Mouse (Mus musculus) cerebellum, adult 2 months (tissue): ENCODE data around the gene Ptov1. TPM values are rescaled to one million over a fixed set of nuclear protein-coding genes. Genes with fewer than 3 reads are reported as not detected.
A peak's percentile ranks its signal among the peaks of the same experiment; 100 is the strongest.

Experiments used
- DNase-seq, 2 experiments: peaks; one replicate each; pipeline ENCODE4 v3.0.0; 2021
- H3K27ac ChIP-seq: fragments of 200-500 bp; 2 replicates; pipeline ENCODE4 v1.5.1; 2012; ENCODE audit warnings: low read length, control low read depth, inconsistent platforms; ENCODE audit not compliant: insufficient read depth
- H3K27me3 ChIP-seq: fragments of 200-500 bp; 2 replicates; pipeline ENCODE4 v1.6.1; 2012; ENCODE audit warnings: inconsistent platforms, mild to moderate bottlenecking, low read length, moderate library complexity; ENCODE audit not compliant: control insufficient read depth, insufficient read depth
- H3K4me1 ChIP-seq: fragments of 200-500 bp; 2 replicates; pipeline ENCODE4 v1.6.1; 2011; ENCODE audit warnings: low read length; ENCODE audit not compliant: control insufficient read depth, insufficient read depth
- H3K4me3 ChIP-seq: fragments of 200-500 bp; replicated peaks from 2 replicates; pipeline ENCODE3; 2011; ENCODE audit warnings: mild to moderate bottlenecking, low read depth, low read length, control low read depth; ENCODE audit not compliant: insufficient read depth
- CTCF ChIP-seq: fragments of 200-500 bp; IDR thresholded peaks from 2 replicates; pipeline ENCODE4 v1.5.1; 2011; ENCODE audit warnings: low read depth, mild to moderate bottlenecking, control low read depth, low read length, moderate library complexity, borderline replicate concordance; ENCODE audit not compliant: insufficient read depth
- POLR2A ChIP-seq: fragments of 200-500 bp; IDR thresholded peaks from 2 replicates; pipeline ENCODE4 v1.6.1; 2011; ENCODE audit warnings: low read length, control low read depth, borderline replicate concordance; ENCODE audit not compliant: insufficient read depth
- WGBS: fragments of 180-500 bp; shearing (Covaris S2); methylation state at CpG from one replicate; pipeline ENCODE4 v1.1.7; 2018; 5-methylcytosine and 5-hydroxymethylcytosine counted together
- polyA plus RNA-seq: library from polyadenylated mRNA; depleted of rRNA; stranded (reverse); fragments of >200 nt; gene quantifications from 2 replicates; pipeline ENCODE4 v1.2.3, GENCODE M21; 2012

Gene Ptov1
- polyA plus RNA-seq, 1 experiment = 355 TPM

DNA sequence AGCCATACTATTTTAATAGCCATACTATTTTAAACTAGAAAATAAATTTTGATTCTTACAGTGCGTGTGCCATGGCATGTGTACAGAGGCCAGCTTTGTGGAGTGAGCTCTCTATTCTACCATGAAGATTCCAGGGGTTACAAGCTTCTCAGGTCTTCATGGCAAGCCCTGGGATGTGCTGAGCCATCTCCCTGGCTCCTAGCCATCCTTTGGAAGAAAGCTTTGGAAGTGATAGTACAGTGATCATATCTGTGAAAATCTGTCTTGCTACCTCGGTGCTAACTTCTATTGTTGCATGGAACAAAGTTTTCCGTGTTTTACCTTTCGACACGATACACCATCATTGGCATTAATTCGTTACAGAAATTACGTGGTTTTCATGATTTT is 25.6 kb upstream of the Ptov1 start:
- no peak for DNase-seq
- H3K4me3 ChIP-seq = peak overlapping the region; percentile 66
- H3K4me1 ChIP-seq = peaks cover 24% of the 10 kb centered on the region
- no peaks in the 10 kb centered on the region for H3K27me3 ChIP-seq
- H3K27ac ChIP-seq = no peak overlapping the region; the same call in 1 of the 2 replicates
- 2% methylated on average over 7 of the region's 7 CpGs for WGBS
- TF ChIP-seq POLR2A (no peak), CTCF (no peak)

DNA sequence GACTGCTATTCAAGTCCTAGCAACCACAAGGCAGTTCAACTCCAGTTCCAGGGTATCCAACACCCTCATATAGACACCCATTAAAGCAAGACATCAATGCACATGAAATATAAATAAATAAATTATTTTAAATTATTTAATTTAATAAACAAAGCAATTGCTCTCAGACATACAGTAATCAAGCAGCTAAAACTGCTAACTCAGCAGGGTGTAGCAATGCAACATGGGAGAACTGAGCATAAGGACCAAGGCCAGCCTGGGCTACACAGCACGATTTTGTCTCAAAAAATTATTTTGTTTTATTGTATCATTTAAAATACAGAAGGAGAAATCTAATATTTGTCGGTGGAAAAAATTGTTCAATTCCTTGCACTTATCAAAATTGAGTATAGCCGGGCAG is 24.6 kb upstream of the Ptov1 start:
- Histone ChIP-seq H3K4me1 (peaks cover 25% of the 10 kb centered on the region), H3K4me3 (no peak overlapping the region), H3K27ac (no peak overlapping the region), H3K27me3 (no peaks in the 10 kb centered on the region)
- TF ChIP-seq POLR2A (no peak), CTCF (no peak)
- DNase-seq = no peak
- WGBS = 86% methylated on average over 3 of the region's 3 CpGs

DNA sequence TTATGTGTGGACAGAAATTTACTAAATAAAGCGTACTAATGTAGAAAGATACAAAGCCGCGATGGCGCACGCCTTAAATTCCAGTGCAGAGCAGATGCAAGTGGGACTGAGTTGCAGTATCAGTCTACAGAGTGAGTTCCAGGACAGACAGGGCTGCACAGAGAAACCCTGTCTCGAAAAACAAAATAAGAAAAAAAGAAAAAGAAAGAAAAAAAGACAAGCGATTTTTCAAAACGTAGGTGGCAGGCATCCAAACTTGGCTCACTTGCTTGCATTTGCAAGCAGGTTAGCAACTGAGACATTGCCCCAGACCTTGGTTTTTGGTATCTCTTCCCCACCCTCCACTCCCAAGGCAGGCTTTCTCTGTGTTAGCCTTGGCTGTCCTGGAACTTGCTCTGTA is 23.6 kb upstream of the Ptov1 start:
- no peak for TF ChIP-seq POLR2A
- TF ChIP-seq CTCF = no peak
- WGBS = under 1% methylated on average over 8 of the region's 8 CpGs
- no peak overlapping the region for H3K4me3 ChIP-seq
- H3K27ac ChIP-seq = no peak overlapping the region
- peaks cover 30% of the 10 kb centered on the region for H3K4me1 ChIP-seq
- DNase-seq = no peak
- H3K27me3 ChIP-seq = no peaks in the 10 kb centered on the region

- H3K4me3 ChIP-seq = peak within 1 kb of the TSS; percentile 91
- H3K4me1 ChIP-seq = peaks cover 29% of the 10 kb centered on the region
- WGBS = under 1% methylated on average over 56 of the region's 56 CpGs
- no peaks in the 10 kb centered on the region for H3K27me3 ChIP-seq
- TF ChIP-seq CTCF (no peak), POLR2A (peak; percentile 74)
- H3K27ac ChIP-seq = peak within 1 kb of the TSS; percentile 96
- DNase-seq = peak; percentile 90 to 93
These were observed 22.8 kb upstream of the Ptov1 start, which contains the start of gene Med25 for GRCm38 (mm10) chr7:44892276-44892921. Gene Med25 (minus strand): TSS chr7:44892712.

GRCm38 (mm10) chr7:44891611-44892010 is 22.0 kb upstream of the Ptov1 start:
- Histone ChIP-seq H3K27ac (no peak overlapping the region), H3K4me3 (peak overlapping the region; percentile 91), H3K4me1 (peaks cover 27% of the 10 kb centered on the region), H3K27me3 (no peaks in the 10 kb centered on the region)
- WGBS = under 1% methylated on average over 6 of the region's 6 CpGs
- TF ChIP-seq POLR2A (no peak), CTCF (no peak)
- DNase-seq = no peak

GRCm38 (mm10) chr7:44890737-44891136 is 21.1 kb upstream of the Ptov1 start:
- H3K27me3 ChIP-seq = no peaks in the 10 kb centered on the region
- H3K4me3 ChIP-seq = peak overlapping the region; percentile 36
- TF ChIP-seq POLR2A (no peak), CTCF (no peak)
- H3K27ac ChIP-seq = no peak overlapping the region
- whole genome bisulfite sequencing = 3% methylated on average over 4 of the region's 4 CpGs
- peak in 1 of 2 experiments; percentile 36 for DNase-seq
- peaks cover 32% of the 10 kb centered on the region for H3K4me1 ChIP-seq

DNA sequence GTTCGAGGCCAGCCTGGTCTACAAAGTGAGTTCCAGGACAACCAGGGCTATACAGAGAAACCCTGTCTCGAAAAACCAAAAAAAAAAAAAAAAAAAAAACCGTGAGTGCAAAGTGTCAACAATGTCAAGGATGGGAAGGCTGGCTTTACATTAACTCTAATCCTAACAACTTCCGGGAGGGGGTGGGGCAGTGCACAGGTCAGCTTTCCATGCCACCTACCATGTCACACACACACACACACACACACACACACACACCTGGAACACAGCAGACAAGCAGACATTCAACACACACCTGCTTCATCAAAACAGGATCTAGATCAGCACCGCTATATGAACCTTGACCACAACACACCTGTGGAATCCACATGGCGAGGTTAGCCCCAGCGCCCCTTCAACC is 20.6 kb upstream of the Ptov1 start:
- TF ChIP-seq CTCF = no peak
- no peak for TF ChIP-seq POLR2A
- 78% methylated on average over 7 of the region's 7 CpGs for WGBS
- no peak overlapping the region for H3K4me3 ChIP-seq
- no peak for DNase-seq
- no peak overlapping the region for H3K27ac ChIP-seq
- peaks cover 36% of the 10 kb centered on the region for H3K4me1 ChIP-seq
- H3K27me3 ChIP-seq = no peaks in the 10 kb centered on the region
